Mouse (Mus musculus) midbrain, postnatal 0 days (tissue): ENCODE measurements around the gene Limch1. TPM values are rescaled to one million over a fixed set of nuclear protein-coding genes. Genes with fewer than 3 reads are reported as not detected.

Experiments
- ATAC-seq: fragments of 200-750 bp; cut with Nextera tagmentation; 2 replicates; pipeline ENCODE4 v1.8.0; 2017; ENCODE audit warnings: moderate number of reproducible peaks, mild to moderate bottlenecking, moderate TSS enrichment, moderate library complexity; ENCODE audit not compliant: low FRiP score
- DNase-seq: peaks from one replicate; pipeline ENCODE4 v3.0.0-alpha.2; 2015; ENCODE audit warnings: low spot score
- H3K27ac ChIP-seq: fragments of 300-500 bp; sonication (generic); 2 replicates; pipeline ENCODE4 v1.5.1; 2014; ENCODE audit warnings: low read depth, mild to moderate bottlenecking, low read length, mixed read lengths
- H3K27me3 ChIP-seq: fragments of 300-500 bp; sonication (generic); 2 replicates; pipeline ENCODE4 v1.6.1; 2014; ENCODE audit warnings: low read length, control low read depth, mixed read lengths; ENCODE audit not compliant: insufficient read depth
- H3K36me3 ChIP-seq: fragments of 300-500 bp; sonication (generic); 2 replicates; pipeline ENCODE4 v1.6.1; 2014; ENCODE audit warnings: low read length, control low read depth, mixed read lengths; ENCODE audit not compliant: insufficient read depth
- H3K4me1 ChIP-seq: fragments of 300-500 bp; sonication (generic); 2 replicates; pipeline ENCODE4 v1.6.1; 2014; ENCODE audit warnings: mild to moderate bottlenecking, control low read depth, antibody characterized with exemption, low read length, mixed read lengths; ENCODE audit not compliant: insufficient read depth
- H3K4me2 ChIP-seq: fragments of 300-500 bp; sonication (generic); 2 replicates; pipeline ENCODE4 v1.6.1; 2014; ENCODE audit warnings: low read depth, mild to moderate bottlenecking, low read length, mixed read lengths; ENCODE audit not compliant: poor library complexity, severe bottlenecking
- H3K4me3 ChIP-seq: fragments of 300-500 bp; sonication (generic); 2 replicates; pipeline ENCODE4 v1.5.1; 2014; ENCODE audit warnings: low read depth, mild to moderate bottlenecking, low read length, moderate library complexity
- H3K9ac ChIP-seq: fragments of 300-500 bp; sonication (generic); replicated peaks from 2 replicates; pipeline ENCODE4 v1.6.1; 2014; ENCODE audit warnings: mild to moderate bottlenecking, low read length, moderate library complexity, mixed read lengths; ENCODE audit not compliant: poor library complexity, severe bottlenecking
- H3K9me3 ChIP-seq: fragments of 300-500 bp; sonication (generic); 2 replicates; pipeline ENCODE4 v1.6.1; 2016; ENCODE audit warnings: low read length, control low read depth
- CTCF ChIP-seq: IDR thresholded peaks from 2 replicates; pipeline ENCODE4 v1.5.1; 2016; ENCODE audit warnings: antibody characterized with exemption, mild to moderate bottlenecking
- WGBS: fragments of 180-500 bp; shearing (Covaris S2); extraction: QIAGEN DNeasy Blood & Tissue Kit; methylation state at CpG from one replicate; pipeline ENCODE4 v1.1.7; 2014; 5-methylcytosine and 5-hydroxymethylcytosine counted together
- polyA plus RNA-seq: library from polyadenylated mRNA; unstranded; fragments of >200 nt; fragmentation: Nextera tagmentation; extraction: Ambion mirVana; gene quantifications from 2 replicates; pipeline ENCODE4 v1.2.1, GENCODE M21; 2015
- total RNA-seq: library from RNA; depleted of rRNA; stranded (reverse); fragments of >200 nt; gene quantifications from 2 replicates; pipeline ENCODE4 v1.2.3, GENCODE M21; 2014

Limch1 gene
- total and polyA plus RNA-seq, 2 experiments from 2014 or later = 46.6 to 119 TPM

- Histone ChIP-seq H3K9me3 (no peaks in the 10 kb centered on the region), H3K4me2 (no peak overlapping the region), H3K4me3 (no peak overlapping the region), H3K9ac (no peak overlapping the region), H3K27me3 (no peaks in the 10 kb centered on the region), H3K4me1 (peaks cover 4% of the 10 kb centered on the region; the same call in 1 of the 2 replicates), H3K36me3 (no peaks in the 10 kb centered on the region), H3K27ac (no peak overlapping the region)
- peak; percentile 10 for DNase-seq
- ATAC-seq = no peak
- whole genome bisulfite sequencing = 26% methylated on average over 4 of the region's 4 CpGs
- no peak for TF ChIP-seq CTCF
These were observed 22.4 kb downstream of the Limch1 start for GRCm38 (mm10) chr5:66768034-66768433.

DNA sequence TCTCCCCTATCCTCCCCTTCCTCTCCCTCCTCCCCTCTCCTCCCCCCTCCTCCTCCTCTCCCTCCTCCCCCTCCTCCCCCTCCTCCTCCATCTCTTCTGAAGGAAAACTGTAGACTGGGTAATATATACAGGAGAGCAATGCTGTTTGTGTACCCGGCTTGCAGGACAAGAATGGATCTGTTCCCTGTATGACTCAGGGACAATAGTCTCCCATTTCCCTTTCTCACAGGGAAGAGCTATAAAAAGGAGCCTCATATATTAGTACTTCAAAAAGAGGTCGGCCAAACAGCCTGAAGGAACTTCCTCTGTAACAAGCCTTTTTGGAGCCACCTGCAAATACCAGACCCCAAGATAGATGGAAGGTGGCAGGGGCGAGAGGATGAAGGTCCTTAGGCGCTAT lies 23.4 kb downstream of the Limch1 start:
- H3K27me3 ChIP-seq = no peaks in the 10 kb centered on the region
- DNase-seq = no peak
- TF ChIP-seq CTCF = no peak
- no peak overlapping the region for H3K4me3 ChIP-seq
- H3K27ac ChIP-seq = no peak overlapping the region
- ATAC-seq = no peak
- no peaks in the 10 kb centered on the region for H3K9me3 ChIP-seq
- no peak overlapping the region for H3K9ac ChIP-seq
- 67% methylated on average over 4 of the region's 4 CpGs for WGBS
- H3K4me2 ChIP-seq = no peak overlapping the region
- H3K4me1 ChIP-seq = 0 out of 2 replicates have a peak, but pooled peaks cover 4% of the 10 kb centered on the region
- H3K36me3 ChIP-seq = no peaks in the 10 kb centered on the region

GRCm38 (mm10) chr5:66769558-66769957 lies 23.9 kb downstream of the Limch1 start:
- WGBS = 94% methylated on average over 5 of the region's 5 CpGs
- H3K27ac ChIP-seq = no peak overlapping the region
- H3K36me3 ChIP-seq = no peaks in the 10 kb centered on the region
- no peaks in the 10 kb centered on the region for H3K27me3 ChIP-seq
- H3K9me3 ChIP-seq = no peaks in the 10 kb centered on the region
- H3K4me3 ChIP-seq = no peak overlapping the region
- no peak for ATAC-seq
- DNase-seq = no peak
- H3K4me2 ChIP-seq = no peak overlapping the region
- no peak for TF ChIP-seq CTCF
- H3K9ac ChIP-seq = no peak overlapping the region
- 0 out of 2 replicates have a peak, but pooled peaks cover 4% of the 10 kb centered on the region for H3K4me1 ChIP-seq

DNA sequence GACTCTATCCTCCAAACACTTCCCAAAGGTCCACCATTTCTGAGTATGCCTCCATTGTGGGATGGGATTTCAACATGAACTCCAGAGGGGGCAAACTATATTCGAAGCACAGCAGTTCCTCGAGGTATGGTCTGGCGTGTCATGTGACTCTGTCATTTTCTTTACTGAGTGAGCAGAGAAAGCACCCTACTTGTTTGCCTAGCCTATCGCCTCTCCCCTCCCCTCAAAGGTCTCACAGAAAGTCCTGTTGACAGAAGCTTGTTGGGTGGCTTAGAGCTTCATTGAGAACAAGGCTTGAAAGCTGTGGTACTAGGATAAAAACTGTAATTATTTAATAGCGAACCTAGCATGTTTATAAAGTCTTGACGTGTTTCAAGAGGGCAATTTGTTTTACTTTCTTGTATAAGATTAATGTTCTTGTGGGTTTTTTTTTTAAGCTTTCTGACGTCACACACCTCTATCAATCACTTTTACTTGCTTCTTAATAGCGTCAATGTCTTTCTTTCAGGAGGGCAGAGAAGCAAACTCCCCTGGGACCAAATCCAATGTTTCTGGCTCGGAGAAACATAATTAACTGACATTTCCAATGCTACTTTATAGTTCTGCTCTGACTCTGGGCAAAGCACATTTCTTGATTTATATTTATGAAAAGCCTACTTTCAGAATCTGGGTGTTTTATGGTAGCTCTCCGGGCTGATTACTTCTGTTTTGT lies 32.5 kb downstream of the Limch1 start:
- H3K9ac ChIP-seq = no peak overlapping the region
- no peaks in the 10 kb centered on the region for H3K27me3 ChIP-seq
- H3K36me3 ChIP-seq = no peaks in the 10 kb centered on the region
- no peak overlapping the region for H3K4me2 ChIP-seq
- no peak overlapping the region for H3K27ac ChIP-seq
- no peak for DNase-seq
- H3K4me1 ChIP-seq = no peaks in the 10 kb centered on the region
- no peak for ATAC-seq
- no peaks in the 10 kb centered on the region for H3K9me3 ChIP-seq
- TF ChIP-seq CTCF = no peak
- no peak overlapping the region for H3K4me3 ChIP-seq
- WGBS = 80% methylated on average over 10 of the region's 10 CpGs

DNA sequence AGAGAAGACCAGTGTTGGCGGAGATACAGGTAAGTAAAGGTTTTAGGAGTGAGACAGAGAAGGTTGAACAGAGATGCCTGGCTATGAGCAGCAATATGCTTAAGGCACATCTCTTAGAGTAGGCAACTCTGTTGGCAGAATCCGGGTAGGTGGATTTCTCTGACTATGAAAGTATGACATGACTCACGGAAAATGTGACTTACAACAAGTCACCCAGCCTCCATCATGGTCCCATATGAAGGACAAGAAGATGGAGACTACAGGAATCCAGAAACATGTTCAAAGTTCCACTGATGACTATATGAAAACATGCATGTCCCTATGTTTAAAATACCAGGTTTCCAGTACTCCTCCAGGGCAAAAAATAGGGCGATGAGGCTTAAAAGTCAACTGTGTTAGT lies 34.7 kb downstream of the Limch1 start:
- ATAC-seq = no peak
- H3K36me3 ChIP-seq = no peaks in the 10 kb centered on the region
- TF ChIP-seq CTCF = no peak
- H3K4me2 ChIP-seq = no peak overlapping the region
- H3K27ac ChIP-seq = no peak overlapping the region
- no peaks in the 10 kb centered on the region for H3K9me3 ChIP-seq
- no peak for DNase-seq
- H3K4me3 ChIP-seq = no peak overlapping the region
- no peak overlapping the region for H3K9ac ChIP-seq
- WGBS = 95% methylated on average over 4 of the region's 4 CpGs
- no peaks in the 10 kb centered on the region for H3K4me1 ChIP-seq
- no peaks in the 10 kb centered on the region for H3K27me3 ChIP-seq

GRCm38 (mm10) chr5:66781507-66781906 lies 35.9 kb downstream of the Limch1 start:
- Histone ChIP-seq H3K9me3 (no peaks in the 10 kb centered on the region), H3K27me3 (no peaks in the 10 kb centered on the region), H3K36me3 (no peaks in the 10 kb centered on the region), H3K4me3 (no peak overlapping the region), H3K4me2 (no peak overlapping the region), H3K9ac (no peak overlapping the region), H3K4me1 (no peaks in the 10 kb centered on the region), H3K27ac (no peak overlapping the region)
- ATAC-seq (no peak), DNase-seq (no peak)
- no peak for TF ChIP-seq CTCF
- WGBS = 92% methylated on average over 1 of the region's 1 CpGs
